Mouse (Mus musculus) heart, adult 18-20 months (tissue): ENCODE measurements around the gene Mblac1. TPM values are rescaled to one million over a fixed set of nuclear protein-coding genes. Genes with fewer than 3 reads are reported as not detected.
"Not testable (repeated sequence)": the region's sequence is repeated elsewhere in the genome, so short reads cannot be mapped to it uniquely, and the experiment has no call there.

Experiments used
- DNase-seq, 2 experiments: peaks; one replicate each; pipeline ENCODE4 v3.0.0; 2021 to 2022; ENCODE audit warnings: mixed read lengths in 1 of 2
- microRNA-seq, 2 experiments: library from miRNA; unstranded; fragments of <30 nt; microRNA quantifications; one replicate each; pipeline ENCODE4 v1.2.0; 2022
- total RNA-seq, 2 experiments: library from RNA; stranded (reverse); gene quantifications; 2 replicates each; pipeline ENCODE4 v1.2.3; 2021

Gene Mblac1
- total RNA-seq, 2 experiments from 2014 or later: 1.9 to 2.8 TPM

GRCm38 (mm10) chr5:138216632-138217031 is 22.5 kb downstream of the Mblac1 start:
- DNase-seq: not testable (repeated sequence)

- no peak for DNase-seq
These were observed 25.8 kb downstream of the Mblac1 start for GRCm38 (mm10) chr5:138219864-138220263.

DNA sequence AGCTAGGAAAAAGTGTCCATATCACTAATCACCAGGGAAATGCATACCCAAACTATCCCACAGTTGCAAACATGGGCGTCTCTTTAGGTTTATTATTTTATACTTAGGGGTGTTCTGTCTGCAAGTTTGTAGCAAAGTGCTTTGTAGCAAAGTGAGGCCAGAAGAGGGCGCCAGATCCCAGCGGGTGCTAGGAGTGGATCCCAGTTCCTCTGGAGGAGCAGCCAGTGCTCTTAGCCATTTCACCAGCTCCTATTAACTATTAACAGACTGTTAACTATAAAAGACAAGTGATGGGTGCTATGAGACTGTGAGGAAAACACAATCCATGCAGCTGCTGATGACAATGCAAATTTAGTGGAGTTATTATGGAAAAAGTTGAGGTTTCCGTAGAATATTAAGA is 28.0 kb downstream of the Mblac1 start:
- DNase-seq: peak; percentile 83 to 91

DNA sequence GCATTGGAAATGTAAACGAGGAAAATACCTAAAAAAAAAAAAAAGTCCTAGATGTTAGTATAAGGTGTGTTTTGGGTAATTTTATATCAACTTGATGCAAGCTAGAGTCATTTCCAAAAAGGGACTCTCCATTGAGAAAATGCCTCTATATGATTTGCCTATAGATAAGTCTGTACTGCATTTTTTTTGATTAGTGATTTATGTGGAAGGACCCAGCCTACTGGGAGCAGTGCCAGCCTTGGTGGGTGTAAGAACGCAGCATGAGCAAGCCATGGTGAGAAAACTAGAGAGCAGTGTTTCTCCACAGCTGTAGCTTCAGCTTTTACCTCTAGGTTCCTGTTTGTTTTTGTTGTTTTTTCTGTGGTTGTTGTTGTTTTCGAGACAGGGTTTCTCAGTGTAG is 29.2 kb downstream of the Mblac1 start:
- DNase-seq: no peak

- no peak for DNase-seq
These were observed 31.6 kb downstream of the Mblac1 start, which contains the start of gene Nxpe5 for GRCm38 (mm10) chr5:138225700-138226099. Nxpe5 (plus strand) TSS chr5:138225898.

DNA sequence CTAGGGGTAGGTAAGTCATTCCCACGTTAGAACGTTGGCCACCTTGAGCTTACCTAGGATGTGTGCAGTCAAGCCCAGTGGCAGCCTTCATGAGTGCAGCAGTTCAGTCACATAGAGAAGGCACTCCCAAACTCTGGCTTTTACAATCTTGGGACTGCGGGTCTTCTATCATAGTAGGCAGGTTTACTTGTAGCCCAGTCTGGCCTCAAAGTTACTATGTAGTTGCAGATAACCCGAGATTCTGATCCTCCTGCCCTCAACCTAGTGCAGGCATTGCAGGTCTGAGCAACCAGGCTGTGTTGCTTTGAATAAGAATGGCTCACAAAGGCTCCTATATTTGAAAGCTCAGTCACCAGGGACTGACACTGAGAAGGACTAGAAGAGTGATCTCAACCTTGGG is 32.4 kb downstream of the Mblac1 start:
- DNase-seq: no peak

DNA sequence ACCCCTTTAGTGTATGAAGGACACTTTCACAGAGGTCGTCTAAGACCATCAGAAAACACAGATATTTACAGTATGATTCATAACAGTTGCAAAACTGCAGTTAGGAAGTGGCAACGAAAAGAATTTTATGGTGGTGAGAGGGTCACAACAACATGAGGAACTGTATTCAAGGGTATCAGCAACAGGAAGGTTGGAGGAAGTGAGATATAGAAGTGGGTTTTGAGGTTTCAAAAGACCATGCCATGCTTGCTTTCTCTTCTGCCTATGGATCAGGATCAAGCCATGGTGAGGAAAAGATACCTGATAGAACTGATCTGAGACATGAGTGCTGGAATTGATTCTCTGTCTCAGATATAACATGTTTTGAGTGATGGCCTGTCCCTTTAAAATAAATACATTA is 33.3 kb downstream of the Mblac1 start:
- peak in 1 of 2 experiments; percentile 41 for DNase-seq

GRCm38 (mm10) chr5:138228026-138228425 is 33.9 kb downstream of the Mblac1 start:
- DNase-seq: peak; percentile 16 to 43

DNA sequence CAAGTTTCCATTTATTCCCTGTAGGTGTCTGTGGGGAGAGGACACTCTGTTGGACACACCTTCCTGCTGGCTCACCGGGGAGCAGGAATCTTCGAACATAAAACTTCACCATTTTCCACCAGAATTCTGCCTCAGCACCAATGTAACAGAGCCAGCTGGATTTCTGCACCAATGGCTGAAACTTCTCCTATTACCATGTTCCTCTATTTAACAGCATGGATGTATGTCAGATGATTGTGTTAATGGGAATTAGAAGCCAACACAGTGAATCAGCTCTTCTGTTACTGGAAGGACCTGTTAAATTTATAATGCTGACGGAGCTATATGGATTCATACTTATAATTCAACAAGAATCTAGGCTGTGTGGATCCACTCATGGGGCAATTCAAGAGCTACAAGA is 35.4 kb downstream of the Mblac1 start:
- peak in 1 of 2 experiments; percentile 12 for DNase-seq

- no peak for DNase-seq
These were observed 39.7 kb downstream of the Mblac1 start for GRCm38 (mm10) chr5:138233778-138234177.

- DNase-seq: no peak
These were observed 40.1 kb downstream of the Mblac1 start for GRCm38 (mm10) chr5:138234224-138234623.

DNA sequence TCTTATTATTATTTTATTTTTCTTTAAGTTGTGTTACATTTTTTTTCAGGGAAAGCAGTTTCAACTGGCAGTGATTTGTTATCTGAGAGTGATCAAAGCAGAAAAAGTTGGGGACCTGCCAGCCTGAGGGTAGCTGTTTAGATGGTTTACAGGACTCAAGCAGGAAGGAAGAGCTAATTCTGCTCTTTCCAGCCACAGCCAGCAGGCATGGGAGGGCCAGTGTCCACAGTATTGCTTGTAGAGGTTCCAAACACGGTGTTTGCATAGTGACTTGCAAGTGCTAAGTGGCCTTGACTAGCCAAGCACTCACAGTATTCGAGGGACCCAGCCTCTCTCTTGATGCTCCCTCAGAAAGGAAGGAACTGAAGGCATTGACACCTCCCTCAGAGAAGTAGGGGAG is 47.4 kb downstream of the Mblac1 start:
- no peak for DNase-seq

Small RNA genes lying within 50 kb of the gene (microRNA-seq; reads per million reads assigned to microRNA genes)
- 726 to 1,460 reads per million in 2 experiments for gene Mir106b
- gene Mir25: 494 to 777 reads per million in 2 experiments
- 6,118 to 7,768 reads per million in 2 experiments for gene Mir93

Other genes with a start within 250 kb of the Mblac1 start
- gene Gjc3, start 231.2 kb upstream of the Mblac1 start, total RNA-seq: under 1 TPM; 0.15 to 0.26 TPM
- gene Azgp1, start 212.8 kb upstream of the Mblac1 start, total RNA-seq: not detected
- not detected for gene Smok3a, start 173.1 kb upstream of the Mblac1 start, total RNA-seq
- not detected for gene Smok3b, start 172.9 kb upstream of the Mblac1 start, total RNA-seq
- gene Smok3c, start 141.1 kb upstream of the Mblac1 start, total RNA-seq: not detected
- 10 to 100 TPM; 14.3 to 17.3 TPM for gene Zkscan1, start 109.2 kb upstream of the Mblac1 start, total RNA-seq
- 10 to 100 TPM; 11.4 to 13.6 TPM for gene Zscan21, start 77.4 kb upstream of the Mblac1 start, total RNA-seq
- 1 to 10 TPM; 6.8 to 8.0 TPM for gene Zfp113, start 38.6 kb upstream of the Mblac1 start, total RNA-seq
- 100 to 1,000 TPM; 123 to 129 TPM for gene Cops6, start 33.2 kb upstream of the Mblac1 start, total RNA-seq
- gene Ap4m1, start 22.3 kb upstream of the Mblac1 start, total RNA-seq: 1 to 10 TPM; 6.4 to 7.9 TPM
- 10 to 100 TPM in 1 of 2 experiments, 1 to 10 TPM in 1; 9.3 to 11.6 TPM for gene Mcm7, start 21.9 kb upstream of the Mblac1 start, total RNA-seq
- 10 to 100 TPM; 29.6 to 34.7 TPM for gene Taf6, start 6.9 kb upstream of the Mblac1 start, total RNA-seq
- 1 to 10 TPM; 6.3 to 6.9 TPM for gene Cnpy4, start 6.8 kb upstream of the Mblac1 start, total RNA-seq
- under 1 TPM; 0.47 to 0.57 TPM for gene Nxpe5, start 31.6 kb downstream of the Mblac1 start, total RNA-seq
- gene Lamtor4, start 61.2 kb downstream of the Mblac1 start, total RNA-seq: 10 to 100 TPM; 58.7 to 64.6 TPM
- gene BC037034, start 69.7 kb downstream of the Mblac1 start, total RNA-seq: 1 to 10 TPM; 3.2 to 4.2 TPM
- gene Gal3st4, start 78.5 kb downstream of the Mblac1 start, total RNA-seq: under 1 TPM; 0.15 to 0.32 TPM
- not detected for gene Gm43720, start 85.6 kb downstream of the Mblac1 start, total RNA-seq
- under 1 TPM in 1 of 2 experiments, not detected in 1; 0.15 TPM for gene Gpc2, start 85.7 kb downstream of the Mblac1 start, total RNA-seq
- not detected for gene Stag3, start 85.9 kb downstream of the Mblac1 start, total RNA-seq
- not detected for gene Pvrig, start 147.6 kb downstream of the Mblac1 start, total RNA-seq
- gene Zfp157, start 247.2 kb downstream of the Mblac1 start, total RNA-seq: 1 to 10 TPM; 4.3 TPM